ENCODE assay signal across 23 mouse cellular contexts in the genomic region with DNA sequence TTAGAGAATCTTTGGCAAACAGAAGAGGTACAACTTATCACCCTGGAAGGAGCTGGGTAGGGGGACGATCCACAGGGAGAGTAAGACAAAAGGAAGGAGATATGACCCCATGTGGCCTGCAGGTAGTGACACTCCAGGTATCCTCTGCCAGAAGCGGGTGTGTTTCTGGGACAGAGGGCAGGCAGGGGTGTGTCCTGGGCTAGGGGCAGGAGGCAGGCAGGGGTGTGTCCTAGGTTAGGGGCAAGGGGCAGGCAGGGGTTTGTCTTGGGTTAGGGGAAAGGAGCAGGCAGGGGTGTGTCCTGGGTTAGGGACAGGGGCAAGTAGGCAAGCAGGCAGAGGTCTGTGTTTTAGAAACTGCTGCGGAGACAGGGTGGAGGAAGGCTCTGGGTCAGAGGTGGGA.
"Had no signal": no experiment of that assay in that cellular context is flagged by ENCODE, and none has a peak within 500 bp of the region (broad histone marks: within the 10 kb centered on the region; RNA-seq: fewer than 3 reads in every experiment).

No protein-coding gene starts in this region.

- H3K4me1 ChIP-seq: liver, embryonic 13.5 days; liver, embryonic 15.5 days had no signal

- H3K36me3 ChIP-seq: heart, embryonic 12.5 days; hindbrain, embryonic 13.5 days; hindbrain, embryonic 15.5 days; kidney, embryonic 15.5 days; limb, embryonic 10.5 days; limb, embryonic 12.5 days; liver, embryonic 13.5 days; liver, embryonic 15.5 days had no signal

- ATAC-seq: hindbrain, postnatal 0 days had no signal

- H3K27ac ChIP-seq: hindbrain, embryonic 13.5 days; hindbrain, embryonic 15.5 days; hindbrain, postnatal 0 days; kidney, embryonic 15.5 days; kidney, postnatal 0 days; limb, embryonic 10.5 days; limb, embryonic 12.5 days; liver, embryonic 13.5 days; liver, embryonic 15.5 days had no signal

- H3K9ac ChIP-seq: heart, embryonic 12.5 days; hindbrain, embryonic 13.5 days; hindbrain, embryonic 15.5 days; kidney, embryonic 15.5 days; limb, embryonic 12.5 days; liver, embryonic 13.5 days; liver, embryonic 15.5 days had no signal

- H3K4me2 ChIP-seq: heart, embryonic 12.5 days; hindbrain, embryonic 13.5 days; hindbrain, embryonic 15.5 days; kidney, embryonic 15.5 days; limb, embryonic 12.5 days; liver, embryonic 11.5 days; liver, embryonic 13.5 days; liver, embryonic 15.5 days had no signal

- DNase-seq: gastrocnemius, postnatal 14 days; gastrocnemius, postnatal 36 days; heart, adult 18-20 months; heart, postnatal 10 days; kidney, adult 11 months; kidney, adult 2 months; kidney, adult 9 months; kidney, postnatal 14 days; kidney, postnatal 36 days; layer of hippocampus, adult 9-11 months; layer of hippocampus, postnatal 36 days; liver; liver, embryonic 13.5 days had no signal

- H3K4me3 ChIP-seq: heart, embryonic 12.5 days; hindbrain, embryonic 13.5 days; hindbrain, embryonic 15.5 days; kidney, embryonic 15.5 days; limb, embryonic 10.5 days; limb, embryonic 12.5 days; liver, embryonic 13.5 days; liver, embryonic 15.5 days had no signal

- H3K27me3 ChIP-seq: heart, embryonic 12.5 days; hindbrain, embryonic 13.5 days; hindbrain, embryonic 15.5 days; limb, embryonic 12.5 days; liver, embryonic 13.5 days; liver, embryonic 15.5 days had no signal

- H3K9me3 ChIP-seq: heart, embryonic 12.5 days; hindbrain, embryonic 13.5 days; hindbrain, embryonic 15.5 days; kidney, embryonic 15.5 days; limb, embryonic 10.5 days; limb, embryonic 12.5 days; liver, embryonic 13.5 days; liver, embryonic 15.5 days had no signal
